Mouse (Mus musculus) midbrain, embryonic 10.5 days (tissue): ENCODE measurements around the gene Nf1. TPM values are rescaled to one million over a fixed set of nuclear protein-coding genes. Genes with fewer than 3 reads are reported as not detected.

Experiments used
- DNase-seq: peaks from one replicate; pipeline ENCODE4 v3.0.0-alpha.2; 2017; ENCODE audit warnings: low spot score
- H3K27ac ChIP-seq: fragments of 300-500 bp; sonication (generic); replicated peaks from 2 replicates; pipeline ENCODE4 v1.5.1; 2016; ENCODE audit warnings: mild to moderate bottlenecking
- H3K27me3 ChIP-seq: fragments of 300-500 bp; sonication (generic); 2 replicates; pipeline ENCODE4 v1.6.1; 2016; ENCODE audit warnings: low read depth, mild to moderate bottlenecking; ENCODE audit not compliant: poor library complexity, severe bottlenecking
- H3K36me3 ChIP-seq: fragments of 300-500 bp; sonication (generic); 2 replicates; pipeline ENCODE4 v1.6.1; 2016; ENCODE audit warnings: mild to moderate bottlenecking, moderate library complexity
- H3K4me1 ChIP-seq: fragments of 300-500 bp; sonication (generic); 2 replicates; pipeline ENCODE4 v1.6.1; 2016
- H3K4me3 ChIP-seq: fragments of 300-500 bp; sonication (generic); 2 replicates; pipeline ENCODE4 v1.5.1; 2016; ENCODE audit warnings: mild to moderate bottlenecking, moderate library complexity
- H3K9me3 ChIP-seq: fragments of 300-500 bp; sonication (generic); replicated peaks from 2 replicates; pipeline ENCODE4 v1.6.1; 2016; ENCODE audit warnings: mild to moderate bottlenecking
- WGBS: fragments of 180-500 bp; shearing (Covaris S2); methylation state at CpG from one replicate; pipeline ENCODE4 v1.1.7; 2016; 5-methylcytosine and 5-hydroxymethylcytosine counted together
- polyA plus RNA-seq: library from polyadenylated mRNA; unstranded; fragments of >200 nt; fragmentation: Nextera tagmentation; extraction: Ambion mirVana; gene quantifications from 2 replicates; pipeline ENCODE4 v1.2.1, GENCODE M21; 2016

Nf1 gene
- polyA plus RNA-seq, 1 experiment from 2014 or later = 6.7 TPM

GRCm38 (mm10) chr11:79617991-79618390 is 278.5 kb downstream of the Nf1 start:
- H3K27me3 ChIP-seq = no peaks in the 10 kb centered on the region
- no peak for DNase-seq
- H3K4me3 ChIP-seq = no peak overlapping the region
- 93% methylated on average over 8 of the region's 8 CpGs for WGBS
- H3K4me1 ChIP-seq = peaks cover 42% of the 10 kb centered on the region
- peak overlapping the region; percentile 61; the same call in 1 of the 2 replicates for H3K27ac ChIP-seq
- no peaks in the 10 kb centered on the region for H3K9me3 ChIP-seq
- H3K36me3 ChIP-seq = peaks cover 32% of the 10 kb centered on the region

GRCm38 (mm10) chr11:79623029-79623428 is 283.5 kb downstream of the Nf1 start:
- no peaks in the 10 kb centered on the region for H3K9me3 ChIP-seq
- DNase-seq = no peak
- H3K27ac ChIP-seq = no peak overlapping the region
- H3K4me3 ChIP-seq = no peak overlapping the region
- H3K27me3 ChIP-seq = no peaks in the 10 kb centered on the region
- whole genome bisulfite sequencing = 83% methylated on average over 5 of the region's 5 CpGs
- H3K36me3 ChIP-seq = peaks cover 32% of the 10 kb centered on the region
- H3K4me1 ChIP-seq = peaks cover 21% of the 10 kb centered on the region

DNA sequence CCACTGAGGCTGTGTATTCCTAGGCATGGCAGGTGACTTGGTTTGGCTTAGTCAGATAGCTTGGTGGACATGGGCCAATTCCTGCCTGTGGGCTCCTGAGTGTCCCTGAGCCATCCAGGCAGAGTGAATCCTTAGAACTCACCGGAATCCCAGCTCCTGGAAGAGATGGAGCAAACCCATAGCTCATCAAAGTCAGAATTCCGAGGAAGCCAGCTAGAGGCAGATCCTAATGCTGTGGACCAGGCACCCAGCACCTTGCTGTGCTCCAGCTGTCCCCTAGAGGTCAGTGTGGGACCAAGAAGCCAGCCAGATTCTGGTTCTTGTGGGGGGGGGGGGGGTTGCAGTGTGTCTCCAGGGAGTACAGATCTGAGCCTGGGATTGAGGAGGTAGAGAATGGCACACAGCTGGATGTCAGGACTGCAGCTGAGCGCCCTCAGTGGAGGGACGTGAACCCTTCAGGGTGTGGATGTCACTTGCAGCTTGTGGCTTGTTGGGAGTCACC is 285.4 kb downstream of the Nf1 start:
- peaks cover 24% of the 10 kb centered on the region for H3K4me1 ChIP-seq
- DNase-seq = peak; percentile 62
- 26% methylated on average over 4 of the region's 4 CpGs for WGBS
- H3K27ac ChIP-seq = peak overlapping the region; percentile 59
- no peak overlapping the region for H3K4me3 ChIP-seq
- no peaks in the 10 kb centered on the region for H3K9me3 ChIP-seq
- no peaks in the 10 kb centered on the region for H3K27me3 ChIP-seq
- H3K36me3 ChIP-seq = peaks cover 36% of the 10 kb centered on the region

DNA sequence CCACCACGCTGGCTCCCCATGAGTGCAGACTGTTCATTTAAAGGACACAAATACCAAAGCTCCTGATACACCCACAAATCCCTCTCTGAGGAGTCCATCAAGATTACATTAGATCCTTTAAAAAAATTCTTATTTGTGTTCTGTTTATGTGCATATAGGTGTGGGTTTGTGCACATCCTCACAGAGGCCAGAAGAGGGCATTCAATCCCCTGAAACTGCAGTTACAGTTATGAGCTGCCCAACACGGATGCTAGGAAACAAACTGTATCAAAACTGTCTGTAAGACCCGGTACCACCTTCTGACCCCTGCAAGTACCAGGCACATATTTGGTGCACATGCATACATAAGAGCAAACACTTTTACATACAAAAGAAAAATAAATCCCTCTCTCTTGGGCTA is 289.2 kb downstream of the Nf1 start:
- Histone ChIP-seq H3K4me1 (peaks cover 33% of the 10 kb centered on the region), H3K36me3 (peaks cover 23% of the 10 kb centered on the region), H3K27ac (no peak overlapping the region), H3K27me3 (no peaks in the 10 kb centered on the region), H3K9me3 (no peaks in the 10 kb centered on the region), H3K4me3 (no peak overlapping the region)
- DNase-seq = no peak
- 82% methylated on average over 3 of the region's 3 CpGs for WGBS

GRCm38 (mm10) chr11:79629752-79630374 is 290.4 kb downstream of the Nf1 start:
- 75% methylated on average over 7 of the region's 7 CpGs for WGBS
- H3K27ac ChIP-seq = peak overlapping the region; percentile 72
- H3K27me3 ChIP-seq = no peaks in the 10 kb centered on the region
- H3K4me3 ChIP-seq = no peak overlapping the region
- DNase-seq = no peak
- peaks cover 33% of the 10 kb centered on the region for H3K36me3 ChIP-seq
- H3K4me1 ChIP-seq = peaks cover 32% of the 10 kb centered on the region
- no peaks in the 10 kb centered on the region for H3K9me3 ChIP-seq

GRCm38 (mm10) chr11:79630521-79630920 is 291.0 kb downstream of the Nf1 start:
- peaks cover under 1% of the 10 kb centered on the region; the same call in 1 of the 2 replicates for H3K9me3 ChIP-seq
- no peaks in the 10 kb centered on the region for H3K27me3 ChIP-seq
- WGBS = 35% methylated on average over 6 of the region's 6 CpGs
- H3K4me3 ChIP-seq = no peak overlapping the region
- H3K36me3 ChIP-seq = peaks cover 37% of the 10 kb centered on the region
- no peak for DNase-seq
- peak overlapping the region; percentile 72 for H3K27ac ChIP-seq
- H3K4me1 ChIP-seq = peaks cover 28% of the 10 kb centered on the region

Other genes with a start within 250 kb of the Nf1 start
- 1.7 and 2.5 TPM in 2 replicates for gene Ksr1, start 193.3 kb upstream of the Nf1 start, polyA plus RNA-seq
- gene Wsb1, start 85.0 kb upstream of the Nf1 start, polyA plus RNA-seq = 253 and 339 TPM in 2 replicates
- gene Gm9964, start 42.8 kb upstream of the Nf1 start, polyA plus RNA-seq = not detected in 2 replicates
- gene Omg, start 164.4 kb downstream of the Nf1 start, polyA plus RNA-seq = 0.28 and 0.29 TPM in 2 replicates
- gene Evi2b, start 184.1 kb downstream of the Nf1 start, polyA plus RNA-seq = 0.37 TPM in 1 of 2 replicates, not detected in the other
- gene Evi2, start 190.9 kb downstream of the Nf1 start, polyA plus RNA-seq = 0.92 and 1.5 TPM in 2 replicates
- gene Evi2a, start 190.9 kb downstream of the Nf1 start, polyA plus RNA-seq = 1.7 and 2.7 TPM in 2 replicates